Mouse (Mus musculus) liver, embryonic 13.5 days (tissue): ENCODE measurements at regions not wholly inside any gene's neighbourhood (a gene's known extent, or its start where the extent isn't known, plus 50 kb on each side); places are given as distances from the start of the nearest gene placed in this dataset.

Source experiments
- ATAC-seq: fragments of 200-750 bp; cut with Nextera tagmentation; 2 replicates; pipeline ENCODE4 v1.8.0; 2017; ENCODE audit warnings: low read depth, mild to moderate bottlenecking, moderate number of reproducible peaks, moderate library complexity
- DNase-seq: peaks from one replicate; pipeline ENCODE4 v3.0.0; 2022
- H3K27ac ChIP-seq: fragments of 300-500 bp; sonication (generic); 2 replicates; pipeline ENCODE4 v1.5.1; 2015; ENCODE audit warnings: moderate library complexity, mild to moderate bottlenecking, inconsistent platforms
- H3K27me3 ChIP-seq: fragments of 300-500 bp; sonication (generic); 2 replicates; pipeline ENCODE4 v1.6.1; 2015; ENCODE audit warnings: mild to moderate bottlenecking, inconsistent platforms
- H3K36me3 ChIP-seq: fragments of 300-500 bp; sonication (generic); 2 replicates; pipeline ENCODE4 v1.6.1; 2015; ENCODE audit warnings: mild to moderate bottlenecking, inconsistent platforms
- H3K4me1 ChIP-seq: fragments of 300-500 bp; sonication (generic); replicated peaks from 2 replicates; pipeline ENCODE4 v1.6.1; 2015; ENCODE audit warnings: inconsistent platforms
- H3K4me2 ChIP-seq: fragments of 300-500 bp; sonication (generic); 2 replicates; pipeline ENCODE4 v1.6.1; 2015; ENCODE audit warnings: inconsistent platforms, mild to moderate bottlenecking, moderate library complexity
- H3K4me3 ChIP-seq: fragments of 300-500 bp; sonication (generic); replicated peaks from 2 replicates; pipeline ENCODE4 v1.5.1; 2015; ENCODE audit warnings: mild to moderate bottlenecking, inconsistent platforms
- H3K9ac ChIP-seq: fragments of 300-500 bp; sonication (generic); 2 replicates; pipeline ENCODE4 v1.6.1; 2015; ENCODE audit warnings: mild to moderate bottlenecking, inconsistent platforms
- H3K9me3 ChIP-seq: fragments of 300-500 bp; sonication (generic); replicated peaks from 2 replicates; pipeline ENCODE4 v1.6.1; 2016; ENCODE audit warnings: inconsistent platforms
- WGBS: fragments of 180-500 bp; shearing (Covaris S2); methylation state at CpG from one replicate; pipeline ENCODE4 v1.1.7; 2015; ENCODE audit not compliant: insufficient replicate concordance; 5-methylcytosine and 5-hydroxymethylcytosine counted together

DNA sequence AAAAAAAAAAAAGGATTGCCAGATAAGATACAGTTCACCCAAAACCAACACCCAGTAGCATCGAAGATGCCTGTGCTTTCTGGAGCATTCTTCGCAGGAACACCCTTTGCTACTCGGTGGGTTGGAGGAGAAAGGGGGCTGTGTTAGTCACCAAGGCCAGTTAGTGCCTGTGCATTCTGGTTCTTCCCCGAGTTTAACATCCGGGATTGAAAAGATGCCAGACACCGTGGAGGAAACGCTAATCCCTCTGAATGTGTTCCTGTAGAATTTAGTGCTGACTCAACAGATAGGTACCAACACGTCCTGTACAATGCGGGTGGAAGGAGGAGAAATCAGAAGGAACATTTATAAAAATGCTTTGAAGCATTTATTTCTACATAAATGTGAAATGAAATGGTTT is 385.5 kb upstream of the Mctp2 start:
- Histone ChIP-seq H3K27me3 (no peaks in the 10 kb centered on the region), H3K9me3 (no peaks in the 10 kb centered on the region; the same call in 1 of the 2 replicates), H3K27ac (no peak overlapping the region), H3K4me2 (no peak overlapping the region), H3K9ac (no peak overlapping the region), H3K4me3 (no peak overlapping the region), H3K36me3 (no peaks in the 10 kb centered on the region), H3K4me1 (no peaks in the 10 kb centered on the region)
- DNase-seq (no peak), ATAC-seq (no peak)
- WGBS: 72% methylated on average over 9 of the region's 9 CpGs

DNA sequence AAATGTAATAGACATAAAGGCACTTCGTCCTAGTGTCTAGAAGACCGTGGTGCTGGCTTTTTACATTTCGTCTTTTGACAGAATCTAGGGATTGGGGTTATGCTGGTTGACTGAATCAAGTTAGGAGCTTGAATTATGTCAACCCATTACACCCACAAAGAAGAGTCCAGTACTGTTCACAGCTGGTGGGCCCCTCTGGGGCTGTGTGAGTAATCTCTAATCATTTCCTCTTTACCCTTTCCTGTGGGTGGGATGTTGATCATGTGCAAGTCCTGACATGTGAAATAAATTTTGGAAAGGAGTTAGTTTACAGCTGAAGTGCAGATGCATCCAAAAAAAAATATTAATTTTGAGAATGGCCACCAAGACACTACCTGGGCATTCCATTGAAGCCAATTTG is 390.3 kb upstream of the Mctp2 start:
- 50% methylated on average over 3 of the region's 3 CpGs for WGBS
- Histone ChIP-seq H3K4me2 (no peak overlapping the region), H3K36me3 (no peaks in the 10 kb centered on the region), H3K9me3 (no peaks in the 10 kb centered on the region; the same call in 1 of the 2 replicates), H3K4me3 (no peak overlapping the region), H3K4me1 (no peaks in the 10 kb centered on the region), H3K27me3 (no peaks in the 10 kb centered on the region), H3K27ac (no peak overlapping the region), H3K9ac (no peak overlapping the region)
- DNase-seq (no peak), ATAC-seq (no peak)

DNA sequence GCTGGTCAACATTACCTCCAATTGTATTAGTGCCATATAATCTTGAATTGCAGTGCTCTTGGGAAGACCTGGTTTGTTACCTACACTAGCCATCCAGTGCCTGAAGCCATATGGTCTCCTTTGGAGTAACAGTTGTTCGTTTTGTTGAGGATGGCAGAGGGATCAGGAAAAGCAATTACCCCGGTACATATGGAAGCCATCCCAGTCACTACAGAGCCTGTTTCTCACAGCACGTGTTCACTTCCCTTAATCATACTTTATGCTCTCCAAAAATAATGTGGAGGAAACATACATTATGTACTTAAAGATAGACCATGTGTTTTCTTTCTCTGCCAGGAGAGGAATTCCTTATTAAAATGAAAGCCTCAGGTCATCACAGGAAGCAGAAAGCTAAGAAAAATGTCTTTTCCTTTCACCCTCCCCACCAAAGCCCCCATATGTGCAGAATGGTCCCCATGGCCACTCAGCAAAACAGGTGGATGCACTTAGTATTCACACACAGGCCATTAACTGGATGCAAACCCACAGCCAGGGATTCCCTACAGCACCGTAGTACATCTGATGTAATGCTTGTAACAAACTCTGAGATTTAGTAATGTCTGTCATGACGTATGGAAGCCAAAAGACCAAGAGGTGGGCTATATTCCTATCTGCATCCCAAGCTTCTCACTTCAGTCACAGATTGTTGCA is 397.4 kb upstream of the Mctp2 start:
- H3K4me1 ChIP-seq: no peaks in the 10 kb centered on the region
- H3K27me3 ChIP-seq: no peaks in the 10 kb centered on the region
- no peak overlapping the region for H3K4me3 ChIP-seq
- H3K9me3 ChIP-seq: no peaks in the 10 kb centered on the region
- DNase-seq (no peak), ATAC-seq (no peak)
- no peak overlapping the region for H3K27ac ChIP-seq
- H3K36me3 ChIP-seq: no peaks in the 10 kb centered on the region
- 72% methylated on average over 5 of the region's 5 CpGs for WGBS
- no peak overlapping the region for H3K4me2 ChIP-seq
- no peak overlapping the region for H3K9ac ChIP-seq

DNA sequence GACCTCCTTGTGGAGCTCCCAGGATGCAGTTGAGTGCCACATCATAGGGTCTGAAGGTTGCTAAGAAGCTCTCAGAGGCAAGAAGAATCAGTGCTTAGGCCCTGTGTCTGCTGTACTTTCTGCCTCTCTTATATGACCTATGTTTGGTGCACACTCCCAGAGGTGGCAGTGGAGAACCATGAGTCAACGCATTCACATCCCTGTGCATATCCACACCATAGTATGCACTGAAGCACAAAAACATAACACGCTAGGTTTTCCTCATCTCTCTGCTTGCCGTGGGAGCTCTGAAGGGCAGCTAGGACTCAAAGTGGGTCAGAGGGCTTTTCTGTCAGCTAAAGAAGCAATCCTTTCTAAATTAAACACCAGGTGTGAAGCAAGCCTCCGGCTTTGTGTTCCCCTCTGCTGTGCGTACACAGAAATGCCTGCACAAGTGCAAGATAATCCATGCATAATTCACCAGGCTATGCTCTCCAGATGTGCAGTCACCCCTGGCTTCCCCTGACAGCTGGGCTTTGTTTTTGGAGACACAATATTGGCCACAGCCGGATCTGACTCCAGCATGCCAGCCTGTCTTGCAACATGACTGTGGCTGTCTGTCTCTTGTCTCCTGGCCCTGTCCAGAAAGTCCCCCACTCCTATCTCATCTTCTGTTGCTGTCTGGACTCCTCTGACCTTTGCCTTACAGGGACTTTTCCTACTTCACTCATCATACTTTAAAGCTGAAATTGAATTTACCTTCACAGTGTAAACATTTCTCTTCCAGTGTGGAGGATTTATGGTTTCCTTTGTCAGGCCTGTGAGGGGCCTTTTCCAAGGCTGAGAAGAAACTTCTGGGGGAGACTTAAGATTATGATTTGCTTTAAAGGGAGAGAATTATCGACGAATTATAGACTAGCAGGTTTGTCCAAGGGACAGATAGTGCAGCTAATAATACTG is 405.1 kb upstream of the Mctp2 start:
- no peaks in the 10 kb centered on the region for H3K36me3 ChIP-seq
- H3K9me3 ChIP-seq: no peaks in the 10 kb centered on the region
- no peaks in the 10 kb centered on the region for H3K4me1 ChIP-seq
- ATAC-seq: no peak
- no peak for DNase-seq
- H3K4me3 ChIP-seq: no peak overlapping the region
- WGBS: 68% methylated on average over 8 of the region's 8 CpGs
- H3K4me2 ChIP-seq: no peak overlapping the region
- H3K27me3 ChIP-seq: no peaks in the 10 kb centered on the region
- H3K9ac ChIP-seq: no peak overlapping the region
- no peak overlapping the region for H3K27ac ChIP-seq

DNA sequence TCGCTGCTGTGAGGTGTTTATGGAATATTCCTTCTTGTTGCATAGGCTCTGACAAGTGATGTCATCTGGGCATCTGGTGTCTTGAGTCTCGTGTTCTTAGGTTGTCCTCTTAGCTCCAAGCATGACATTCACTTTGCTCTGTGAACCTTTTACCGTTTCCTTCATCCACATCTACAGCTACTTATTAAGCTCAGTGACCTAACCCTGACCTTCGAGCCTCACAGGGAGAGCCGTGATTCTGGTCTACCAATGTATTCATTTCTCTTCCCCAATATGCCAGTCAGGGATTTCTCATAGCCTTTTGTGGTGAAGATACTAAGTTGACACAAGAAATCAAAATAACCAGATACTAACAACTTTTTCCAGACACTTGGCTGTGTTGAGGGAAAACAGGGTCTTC is 409.0 kb upstream of the Mctp2 start:
- Histone ChIP-seq H3K36me3 (no peaks in the 10 kb centered on the region), H3K9ac (no peak overlapping the region), H3K4me2 (no peak overlapping the region), H3K9me3 (no peaks in the 10 kb centered on the region), H3K4me3 (no peak overlapping the region), H3K4me1 (no peaks in the 10 kb centered on the region), H3K27ac (no peak overlapping the region), H3K27me3 (no peaks in the 10 kb centered on the region)
- 65% methylated on average over 5 of the region's 5 CpGs for WGBS
- DNase-seq (no peak), ATAC-seq (no peak)

DNA sequence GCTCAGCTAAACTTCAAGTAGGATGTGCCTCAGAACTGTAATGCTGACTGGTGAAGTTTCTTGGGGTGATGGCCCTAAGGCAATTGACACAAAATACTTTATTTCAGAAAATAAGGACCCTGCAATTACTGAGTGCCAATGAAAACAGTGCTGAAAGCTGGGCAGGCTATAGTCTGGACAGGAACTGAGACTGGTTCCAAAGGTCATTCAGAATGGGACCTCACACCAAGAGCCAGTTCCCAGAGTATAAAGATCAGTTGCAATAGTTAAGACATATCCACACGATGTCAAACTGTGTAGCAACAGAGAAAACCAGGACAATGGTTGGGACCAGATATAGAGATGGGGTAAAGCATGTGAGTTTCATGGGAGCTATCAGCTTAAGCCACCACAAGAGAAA is 409.6 kb upstream of the Mctp2 start:
- H3K9ac ChIP-seq: no peak overlapping the region
- no peak overlapping the region for H3K4me3 ChIP-seq
- H3K27ac ChIP-seq: no peak overlapping the region
- no peak overlapping the region for H3K4me2 ChIP-seq
- H3K27me3 ChIP-seq: no peaks in the 10 kb centered on the region
- DNase-seq: no peak
- H3K36me3 ChIP-seq: no peaks in the 10 kb centered on the region
- WGBS: 44% methylated on average over 1 of the region's 1 CpGs
- no peak for ATAC-seq
- no peaks in the 10 kb centered on the region for H3K9me3 ChIP-seq
- H3K4me1 ChIP-seq: no peaks in the 10 kb centered on the region

DNA sequence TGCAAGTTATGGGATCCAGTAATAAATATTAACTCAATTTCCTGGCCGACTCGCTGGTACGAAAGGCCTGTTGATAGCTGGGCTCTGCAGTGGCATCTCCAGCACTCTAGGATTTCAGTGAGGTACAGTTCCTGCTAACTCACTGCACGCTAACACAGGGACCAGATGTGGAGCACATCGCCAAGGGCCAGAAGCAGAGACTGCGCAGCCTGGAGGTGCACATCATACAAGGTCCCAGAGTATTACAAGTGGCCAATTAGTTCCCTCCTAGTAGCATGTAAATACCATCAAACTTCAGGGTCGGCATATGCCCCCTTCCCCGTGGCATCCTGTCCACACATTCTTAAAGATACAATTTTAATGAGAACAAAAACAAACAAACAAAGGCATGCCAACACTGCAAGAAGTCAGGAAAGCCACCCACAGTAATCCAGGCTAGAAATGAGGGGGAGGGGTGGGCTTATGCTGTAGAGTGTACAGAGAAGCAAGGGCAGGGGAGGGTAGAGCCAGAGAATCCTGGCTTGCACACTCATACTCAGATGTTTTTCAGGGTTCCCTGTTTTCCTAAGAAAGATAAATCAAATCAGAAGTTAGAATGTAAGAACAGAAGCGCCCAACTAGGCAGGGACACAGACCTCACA is 419.9 kb upstream of the Mctp2 start:
- Histone ChIP-seq H3K27ac (no peak overlapping the region), H3K4me1 (no peaks in the 10 kb centered on the region), H3K4me3 (no peak overlapping the region), H3K27me3 (no peaks in the 10 kb centered on the region), H3K9me3 (no peaks in the 10 kb centered on the region), H3K4me2 (no peak overlapping the region), H3K36me3 (no peaks in the 10 kb centered on the region), H3K9ac (no peak overlapping the region)
- WGBS: 67% methylated on average over 9 of the region's 9 CpGs
- DNase-seq: no peak
- no peak for ATAC-seq

DNA sequence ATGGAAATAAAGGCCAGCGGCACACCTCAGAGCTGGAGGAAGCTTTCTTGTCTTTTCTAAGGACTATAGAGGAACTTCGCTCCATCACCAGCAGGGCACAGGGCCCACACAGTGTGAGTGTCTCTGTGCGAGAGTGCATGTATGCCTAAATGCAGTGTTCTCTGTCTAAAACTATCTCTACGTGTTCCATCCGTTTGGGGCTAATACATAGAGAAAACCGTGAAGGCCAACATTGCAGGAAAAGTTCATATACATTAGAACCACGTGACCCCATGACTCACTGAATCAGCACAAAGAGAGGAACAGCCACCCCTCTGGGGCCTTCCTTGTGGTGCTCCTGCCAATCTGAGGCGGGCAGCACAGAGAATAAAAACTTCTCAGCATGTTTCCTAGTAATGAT is 431.4 kb upstream of the Mctp2 start:
- no peak for ATAC-seq
- Histone ChIP-seq H3K9me3 (no peaks in the 10 kb centered on the region), H3K36me3 (no peaks in the 10 kb centered on the region), H3K27me3 (no peaks in the 10 kb centered on the region), H3K4me1 (no peaks in the 10 kb centered on the region), H3K27ac (no peak overlapping the region), H3K9ac (no peak overlapping the region), H3K4me2 (no peak overlapping the region), H3K4me3 (no peak overlapping the region)
- DNase-seq: no peak
- WGBS: 67% methylated on average over 8 of the region's 8 CpGs

DNA sequence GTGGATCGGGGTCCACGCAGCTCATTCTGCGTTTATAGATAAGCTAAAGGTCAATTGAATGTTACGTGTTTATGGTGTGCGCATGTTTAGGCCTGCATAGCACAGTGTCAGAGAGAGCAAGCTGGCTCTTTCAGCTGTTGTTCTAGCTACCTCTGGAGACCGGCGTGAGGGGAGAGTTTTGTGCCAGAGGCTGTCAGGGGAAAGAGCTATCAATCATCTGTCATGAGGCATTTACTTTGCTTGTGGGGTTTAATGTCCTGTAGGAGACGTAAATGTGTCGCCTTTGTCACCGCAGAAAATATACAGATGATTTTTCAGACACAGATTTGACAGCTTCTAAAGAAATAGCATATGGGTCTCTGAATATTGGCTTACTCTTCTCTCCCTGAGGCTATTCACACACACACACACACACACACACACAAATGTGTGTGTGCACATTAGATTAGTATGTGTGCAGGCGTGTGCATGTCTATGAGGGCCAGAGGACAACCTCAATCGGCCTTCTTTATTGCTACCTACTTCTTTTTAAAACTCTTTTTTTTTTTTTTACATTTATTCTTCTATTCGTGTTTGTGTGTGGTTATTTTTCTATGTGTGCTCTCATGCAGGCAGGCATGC is 432.0 kb upstream of the Mctp2 start:
- H3K4me1 ChIP-seq: no peaks in the 10 kb centered on the region
- no peaks in the 10 kb centered on the region for H3K9me3 ChIP-seq
- H3K36me3 ChIP-seq: no peaks in the 10 kb centered on the region
- H3K27me3 ChIP-seq: no peaks in the 10 kb centered on the region
- no peak overlapping the region for H3K9ac ChIP-seq
- no peak overlapping the region for H3K4me3 ChIP-seq
- H3K4me2 ChIP-seq: no peak overlapping the region
- 72% methylated on average over 13 of the region's 13 CpGs for WGBS
- ATAC-seq (no peak), DNase-seq (no peak)
- H3K27ac ChIP-seq: no peak overlapping the region

DNA sequence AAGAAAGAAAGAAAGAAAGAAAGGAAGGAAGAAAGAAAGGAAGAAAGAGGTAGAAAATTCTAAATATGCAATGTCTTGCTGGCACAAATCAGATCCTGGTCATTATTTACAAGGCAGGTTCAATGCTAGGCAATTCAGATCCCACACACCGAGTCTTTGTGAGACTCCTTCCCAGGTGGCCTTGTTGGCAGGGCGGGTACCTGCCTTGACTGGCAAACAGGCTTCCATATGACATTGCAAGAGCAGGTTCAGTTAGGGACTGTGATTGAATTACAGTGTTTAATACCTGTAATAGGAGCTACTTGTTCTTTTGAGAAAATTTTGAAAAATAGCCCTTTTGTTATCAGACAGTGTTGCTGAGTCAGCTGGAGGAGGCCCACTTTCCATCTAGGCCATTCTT is 436.0 kb upstream of the Mctp2 start:
- Histone ChIP-seq H3K9ac (no peak overlapping the region), H3K4me2 (no peak overlapping the region), H3K4me1 (no peaks in the 10 kb centered on the region), H3K9me3 (no peaks in the 10 kb centered on the region), H3K4me3 (no peak overlapping the region), H3K27ac (no peak overlapping the region), H3K36me3 (no peaks in the 10 kb centered on the region), H3K27me3 (no peaks in the 10 kb centered on the region)
- WGBS: 55% methylated on average over 2 of the region's 2 CpGs
- DNase-seq (no peak), ATAC-seq (no peak)

DNA sequence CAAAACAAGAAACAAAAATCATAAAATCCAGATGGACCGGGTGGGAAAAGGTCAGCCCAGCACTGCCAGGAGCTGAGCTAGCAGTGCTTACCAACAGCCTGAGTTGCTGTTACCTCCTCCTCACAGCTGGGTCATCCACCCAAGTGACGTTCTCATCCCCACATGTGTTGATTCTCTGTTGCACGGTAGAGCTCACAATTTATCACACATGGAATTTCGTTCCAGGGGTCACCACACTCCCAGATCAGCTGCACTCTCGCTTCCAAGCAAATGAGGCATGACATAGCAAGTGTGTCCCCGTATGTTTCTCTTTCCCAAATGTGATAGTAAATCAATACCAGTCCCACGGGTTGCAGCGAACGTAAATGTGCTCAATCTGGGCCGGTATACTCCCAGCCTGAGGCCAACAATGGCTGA is 445.1 kb upstream of the Mctp2 start:
- Histone ChIP-seq H3K4me1 (no peaks in the 10 kb centered on the region), H3K27me3 (no peaks in the 10 kb centered on the region), H3K4me3 (no peak overlapping the region), H3K9ac (no peak overlapping the region), H3K36me3 (no peaks in the 10 kb centered on the region), H3K27ac (no peak overlapping the region), H3K9me3 (no peaks in the 10 kb centered on the region), H3K4me2 (no peak overlapping the region)
- DNase-seq (no peak), ATAC-seq (no peak)
- WGBS: 68% methylated on average over 10 of the region's 10 CpGs
